Mouse (Mus musculus) E14TG2a.4 (cell line): Measurements from ENCODE around the gene Tefm.

ENCODE experiments used
- CTCF ChIP-seq: conservative IDR thresholded peaks from 2 replicates; pipeline ENCODE4 v1.5.1; 2014; ENCODE audit warnings: low read length
- NANOG ChIP-seq: IDR thresholded peaks from 2 replicates; pipeline ENCODE4 v1.6.1; 2014; ENCODE audit warnings: borderline replicate concordance, low read length, mixed read lengths
- POU5F1 ChIP-seq: IDR thresholded peaks from 2 replicates; pipeline ENCODE4 v1.6.1; 2014; ENCODE audit warnings: low read length, borderline replicate concordance

DNA sequence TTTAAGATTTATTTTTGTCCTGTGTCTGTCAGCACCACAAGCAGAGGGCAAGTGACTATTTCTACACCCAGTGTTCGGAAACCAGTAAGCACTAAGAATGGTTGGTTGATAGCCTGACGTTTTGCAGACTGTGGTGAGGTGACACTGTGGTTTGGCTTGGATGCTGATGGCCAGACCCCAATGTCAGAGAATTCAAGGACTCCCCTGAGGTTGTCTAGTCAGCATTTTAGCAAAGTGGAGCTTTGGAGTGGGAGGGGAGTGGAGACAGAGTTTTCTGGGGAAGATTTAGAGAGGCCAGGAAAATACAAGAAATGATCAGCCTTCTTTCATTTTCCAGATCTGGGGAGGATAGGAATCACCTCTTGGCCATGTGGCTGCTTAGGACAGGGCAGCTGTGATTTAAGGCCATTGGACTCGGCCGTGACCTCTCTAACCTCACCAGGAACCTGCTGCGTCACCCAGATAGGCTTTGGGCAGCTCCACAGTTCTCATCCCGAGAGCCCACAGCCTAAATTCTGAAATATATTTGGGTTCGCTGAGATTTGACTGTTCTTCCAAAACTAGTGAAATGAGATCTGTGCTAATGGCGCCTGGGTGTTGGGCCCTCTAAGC is 7.5 kb upstream of the Tefm start:
- TF ChIP-seq POU5F1 (no peak), CTCF (no peak), NANOG (no peak)
